Mouse (Mus musculus) granulocyte monocyte progenitor cell, adult 5-6 weeks (primary cell): ENCODE measurements around the gene Mbtps1. TPM values are rescaled to one million over a fixed set of nuclear protein-coding genes. Genes with fewer than 3 reads are reported as not detected.

Experiments used
- ATAC-seq: replicated peaks from 2 replicates; pipeline ENCODE4 v1.8.0; 2016; ENCODE audit warnings: mild to moderate bottlenecking, moderate TSS enrichment, inconsistent platforms; ENCODE audit not compliant: poor library complexity, severe bottlenecking
- total RNA-seq, 2 experiments: library from RNA; stranded (forward) in 1 of 2; stranded (reverse) in 1 of 2; fragments of 200-712, 200-1000 nt in 1 of 2; fragments of >200 nt in 1 of 2; fragmentation: Nextera tagmentation in 1 of 2; gene quantifications; 2 replicates each; pipeline ENCODE4 v1.2.3; 2014 to 2017

Gene Mbtps1
- total RNA-seq (2014; fragmentation: Nextera tagmentation) = 56.5 and 57.3 TPM in 2 replicates
- total RNA-seq (2017) = 44.0 and 46.6 TPM in 2 replicates

- ATAC-seq = peak; percentile 94
Observed at GRCm38 (mm10) chr8:119558603-119559401, at the start of gene Mbtps1. Gene Mbtps1, minus strand, starts transcription at chr8:119558735.

- no peak for ATAC-seq
Observed at GRCm38 (mm10) chr8:119606224-119606623, 47.7 kb upstream of the Mbtps1 start.

- peak; percentile 97 for ATAC-seq
Observed at GRCm38 (mm10) chr8:119604996-119605395, 46.5 kb upstream of the Mbtps1 start, which contains the start of gene Taf1c. Gene Taf1c, minus strand, starts transcription at chr8:119605222.

- peak; percentile 42; the same call in 1 of the 2 replicates for ATAC-seq
Observed at GRCm38 (mm10) chr8:119604398-119604803, 45.9 kb upstream of the Mbtps1 start.

- ATAC-seq = no peak
Observed at GRCm38 (mm10) chr8:119603771-119604170, 45.2 kb upstream of the Mbtps1 start.

- ATAC-seq = no peak
Observed at GRCm38 (mm10) chr8:119591456-119591855, 32.9 kb upstream of the Mbtps1 start.

GRCm38 (mm10) chr8:119590348-119590747 is 31.8 kb upstream of the Mbtps1 start:
- no peak for ATAC-seq

GRCm38 (mm10) chr8:119588844-119589243 is 30.3 kb upstream of the Mbtps1 start:
- no peak for ATAC-seq

- no peak for ATAC-seq
Observed at GRCm38 (mm10) chr8:119588321-119588720, 29.8 kb upstream of the Mbtps1 start.

- peak; percentile 73 for ATAC-seq
Observed at GRCm38 (mm10) chr8:119585901-119586300, 27.4 kb upstream of the Mbtps1 start.

- ATAC-seq = no peak
Observed at GRCm38 (mm10) chr8:119580441-119581161, 22.1 kb upstream of the Mbtps1 start.

- ATAC-seq = no peak
Observed at GRCm38 (mm10) chr8:119579096-119579495, 20.6 kb upstream of the Mbtps1 start.

- no peak for ATAC-seq
Observed at GRCm38 (mm10) chr8:119575366-119575726, 16.8 kb upstream of the Mbtps1 start.

- peak; percentile 60 for ATAC-seq
Observed at GRCm38 (mm10) chr8:119574437-119575365, 16.2 kb upstream of the Mbtps1 start, which contains the start of the genes Hsdl1 and Dnaaf1. Gene Hsdl1, minus strand, starts transcription at chr8:119575183. Gene Dnaaf1, plus strand, starts transcription at chr8:119575235.

GRCm38 (mm10) chr8:119572411-119572810 is 13.9 kb upstream of the Mbtps1 start:
- ATAC-seq = no peak

- ATAC-seq = no peak
Observed at GRCm38 (mm10) chr8:119571135-119571534, 12.6 kb upstream of the Mbtps1 start.

GRCm38 (mm10) chr8:119569881-119570280 is 11.3 kb upstream of the Mbtps1 start:
- ATAC-seq = no peak

- ATAC-seq = no peak
Observed at GRCm38 (mm10) chr8:119568951-119569350, 10.4 kb upstream of the Mbtps1 start.

- ATAC-seq = no peak
Observed at GRCm38 (mm10) chr8:119568251-119568650, 9.7 kb upstream of the Mbtps1 start.

- ATAC-seq = no peak
Observed at GRCm38 (mm10) chr8:119566367-119566766, 7.8 kb upstream of the Mbtps1 start.
